Mouse (Mus musculus): Measurements from ENCODE around the gene Adgrl3. TPM values are rescaled to one million over a fixed set of nuclear protein-coding genes. Genes with fewer than 3 reads are reported as not detected.

Gene Adgrl3
- total and polyA plus RNA-seq, 3 experiments, result not detected

- H3K4me3 ChIP-seq (ENCODE audit: control insufficient read depth in 1 of 2, insufficient read depth in 1 of 2, low read depth in 2 of 2, low read length in 2 of 2), result no peak overlapping the region
- no peak for DNase-seq (ENCODE audit: low read depth, low spot score)
Observed at GRCm38 (mm10) chr5:81832076-81832475, 812.1 kb downstream of the Adgrl3 start.

GRCm38 (mm10) chr5:81832679-81833078 lies 812.7 kb downstream of the Adgrl3 start:
- Histone ChIP-seq H3K9me3 (replicated peaks; ENCODE audit: insufficient read depth, low read length) (no peaks in the 10 kb centered on the region), H3K27ac (ENCODE audit: control insufficient read depth, low read depth, low read length) (no peak overlapping the region), H3K4me3 (ENCODE audit: control insufficient read depth in 1 of 2, insufficient read depth in 1 of 2, low read depth in 2 of 2, low read length in 2 of 2) (no peak overlapping the region), H3K4me1 (ENCODE audit: control insufficient read depth in 1 of 2, insufficient read depth in 2 of 2, low read length in 2 of 2) (no peaks in the 10 kb centered on the region), H3K27me3 (ENCODE audit: control insufficient read depth in 1 of 2, insufficient read depth in 2 of 2, low read length in 2 of 2) (no peaks in the 10 kb centered on the region), H3K9ac (ENCODE audit: control insufficient read depth, low read depth, low read length, poor library complexity, severe bottlenecking) (no peak overlapping the region), H3K36me3 (ENCODE audit: control insufficient read depth in 1 of 2, insufficient read depth in 2 of 2, low read length in 2 of 2) (no peaks in the 10 kb centered on the region), H3K79me2 (ENCODE audit: control insufficient read depth, insufficient read depth, low read length, poor library complexity) (no peaks in the 10 kb centered on the region)
- DNase-seq (ENCODE audit: low read depth, low spot score), result no peak
- TF ChIP-seq NRF1 (IDR thresholded peaks at IDR 0.05; ENCODE audit: insufficient read depth, low read depth, low read length, poor library complexity, severe bottlenecking) (no peak), POLR2A (IDR thresholded peaks at IDR 0.05; ENCODE audit: control insufficient read depth in 1 of 2, insufficient read depth in 1 of 2, low read depth in 1 of 2, low read length in 2 of 2, poor library complexity in 1 of 2) (no peak), TAL1 (IDR thresholded peaks at IDR 0.05; ENCODE audit: low read length) (no peak), MXI1 (IDR thresholded peaks at IDR 0.05; ENCODE audit: low read depth, low read length) (no peak), MYC (IDR thresholded peaks at IDR 0.05; ENCODE audit: low read depth, low read length) (no peak), MEF2A (IDR thresholded peaks at IDR 0.05; ENCODE audit: extremely low read depth, insufficient replicate concordance, low read depth, low read length, poor library complexity, severe bottlenecking) (no peak), JUND (IDR thresholded peaks at IDR 0.05; ENCODE audit: low read depth, low read length) (no peak), ZC3H11A (IDR thresholded peaks at IDR 0.05; ENCODE audit: low read depth, low read length) (no peak), POLR2AphosphoS5 (IDR thresholded peaks at IDR 0.05; ENCODE audit: borderline replicate concordance, low read depth, low read length) (no peak)

More at GRCm38 (mm10) chr5:81832076-81832475, 812.1 kb downstream of the Adgrl3 start:
- Histone ChIP-seq H3K4me1 (ENCODE audit: control insufficient read depth in 1 of 2, insufficient read depth in 2 of 2, low read length in 2 of 2) (no peaks in the 10 kb centered on the region), H3K27me3 (ENCODE audit: control insufficient read depth in 1 of 2, insufficient read depth in 2 of 2, low read length in 2 of 2) (no peaks in the 10 kb centered on the region), H3K36me3 (ENCODE audit: control insufficient read depth in 1 of 2, insufficient read depth in 2 of 2, low read length in 2 of 2) (no peaks in the 10 kb centered on the region), H3K27ac (ENCODE audit: control insufficient read depth, low read depth, low read length) (no peak overlapping the region), H3K79me2 (ENCODE audit: control insufficient read depth, insufficient read depth, low read length, poor library complexity) (no peaks in the 10 kb centered on the region), H3K9ac (ENCODE audit: control insufficient read depth, low read depth, low read length, poor library complexity, severe bottlenecking) (no peak overlapping the region), H3K9me3 (replicated peaks; ENCODE audit: insufficient read depth, low read length) (no peaks in the 10 kb centered on the region)
- no peak for TF ChIP-seq ZNF384 (IDR thresholded peaks at IDR 0.05; ENCODE audit: low read depth, low read length)
- TF ChIP-seq ELF1 (IDR thresholded peaks at IDR 0.05; ENCODE audit: low read depth, low read length), result no peak
- TF ChIP-seq ETS1 (IDR thresholded peaks at IDR 0.05; ENCODE audit: low read depth, low read length), result no peak
- no peak for TF ChIP-seq CTCF (IDR thresholded peaks at IDR 0.05 in 2 of 3, conservative IDR thresholded peaks at IDR 0.05 in 1 of 3; ENCODE audit: control insufficient read depth in 1 of 3, insufficient read depth in 1 of 3, low read depth in 2 of 3, low read length in 3 of 3, poor library complexity in 1 of 3, severe bottlenecking in 1 of 3)
- no peak for TF ChIP-seq CHD2 (IDR thresholded peaks at IDR 0.05; ENCODE audit: low read length)
- TF ChIP-seq ZMIZ1 (IDR thresholded peaks at IDR 0.05; ENCODE audit: low read depth, low read length), result no peak
- no peak for TF ChIP-seq ZKSCAN1 (IDR thresholded peaks at IDR 0.05; ENCODE audit: low read depth, low read length)
- no peak for TF ChIP-seq E2F4 (IDR thresholded peaks at IDR 0.05; ENCODE audit: borderline replicate concordance, low read depth, low read length)
- no peak for TF ChIP-seq MEF2A (IDR thresholded peaks at IDR 0.05; ENCODE audit: extremely low read depth, insufficient replicate concordance, low read depth, low read length, poor library complexity, severe bottlenecking)
- TF ChIP-seq SIN3A (IDR thresholded peaks at IDR 0.05; ENCODE audit: low read length), result no peak
- TF ChIP-seq POLR2AphosphoS2 (IDR thresholded peaks at IDR 0.05; ENCODE audit: low read length), result no peak
- TF ChIP-seq GABPA (IDR thresholded peaks at IDR 0.05; ENCODE audit: low read depth, low read length), result no peak
- TF ChIP-seq CHD1 (IDR thresholded peaks at IDR 0.05; ENCODE audit: low read depth, low read length), result no peak
- TF ChIP-seq USF1 (IDR thresholded peaks at IDR 0.05; ENCODE audit: low read depth, low read length), result no peak
- TF ChIP-seq MYB (IDR thresholded peaks at IDR 0.05; ENCODE audit: low read depth, low read length), result no peak
- TF ChIP-seq HCFC1 (IDR thresholded peaks at IDR 0.05; ENCODE audit: low read depth, low read length), result no peak
- no peak for TF ChIP-seq SMC3 (IDR thresholded peaks at IDR 0.05; ENCODE audit: low read depth, low read length)
- TF ChIP-seq GATA1 (IDR thresholded peaks at IDR 0.05; ENCODE audit: low read depth, low read length), result no peak
- TF ChIP-seq RAD21 (IDR thresholded peaks at IDR 0.05; ENCODE audit: low read depth, low read length), result no peak
- no peak for TF ChIP-seq JUND (IDR thresholded peaks at IDR 0.05; ENCODE audit: low read depth, low read length)
